Mouse (Mus musculus) layer of hippocampus, postnatal 10 days (tissue): ENCODE data around the gene Ccdc9. TPM values are rescaled to one million over a fixed set of nuclear protein-coding genes. Genes with fewer than 3 reads are reported as not detected.
"Not testable (repeated sequence)": the region's sequence is repeated elsewhere in the genome, so short reads cannot be mapped to it uniquely, and the experiment has no call there.

Experiments
- DNase-seq, 2 experiments: peaks; one replicate each; pipeline ENCODE4 v3.0.0; 2021; ENCODE audit warnings: low spot score in 2 of 2
- total RNA-seq, 2 experiments: library from RNA; stranded (reverse); gene quantifications; 2 replicates each; pipeline ENCODE4 v1.2.3; 2021

Ccdc9 gene
- total RNA-seq, 2 experiments from 2014 or later: 81.4 to 98.8 TPM

- DNase-seq: peak; percentile 83 to 88
Observed at GRCm38 (mm10) chr7:16273081-16273765, 13.4 kb downstream of the Ccdc9 start, which contains the start of gene Inafm1. Gene Inafm1 (minus strand): TSS chr7:16273617.

DNA sequence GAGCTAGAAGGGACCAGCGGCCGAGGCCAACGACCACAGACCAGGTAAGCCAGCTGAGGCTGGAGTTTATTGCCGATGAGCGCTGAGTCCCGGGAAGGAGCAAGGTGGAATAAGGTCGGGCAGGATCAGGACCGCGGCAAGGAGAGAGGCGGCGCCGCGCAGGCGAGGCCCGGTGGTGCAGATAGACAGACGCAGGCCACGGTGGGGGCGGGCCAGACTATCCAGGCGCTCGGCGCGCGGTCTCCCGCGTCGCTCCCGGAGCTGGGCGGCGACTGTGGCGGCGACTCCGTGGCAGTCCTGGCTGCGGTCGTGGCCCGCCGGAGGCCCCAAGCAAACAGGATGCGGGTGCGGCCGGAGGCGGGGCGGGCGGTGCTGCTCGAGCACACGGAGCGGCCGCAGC is 13.9 kb downstream of the Ccdc9 start:
- peak; percentile 59 to 74 for DNase-seq

- DNase-seq: no peak
Observed at GRCm38 (mm10) chr7:16271139-16271538, 15.5 kb downstream of the Ccdc9 start.

DNA sequence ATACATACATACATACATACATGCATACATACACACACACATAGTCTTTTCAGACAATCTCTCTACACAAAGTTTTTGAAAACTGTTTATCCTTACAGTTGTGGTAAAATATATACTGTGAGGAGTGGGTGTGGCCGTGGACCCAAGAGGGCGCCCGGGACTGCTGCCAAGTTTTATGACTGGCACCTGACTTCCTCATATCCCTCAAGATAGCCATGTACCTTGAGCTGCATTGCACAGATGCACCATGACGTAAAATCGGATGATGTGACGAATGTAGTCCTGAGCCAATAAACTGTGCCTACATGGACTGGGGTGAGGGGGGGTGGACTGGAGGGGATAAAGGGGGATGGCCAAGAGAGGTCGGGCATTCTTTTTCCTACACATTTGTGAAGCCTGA is 20.0 kb downstream of the Ccdc9 start:
- not testable (repeated sequence) for DNase-seq

DNA sequence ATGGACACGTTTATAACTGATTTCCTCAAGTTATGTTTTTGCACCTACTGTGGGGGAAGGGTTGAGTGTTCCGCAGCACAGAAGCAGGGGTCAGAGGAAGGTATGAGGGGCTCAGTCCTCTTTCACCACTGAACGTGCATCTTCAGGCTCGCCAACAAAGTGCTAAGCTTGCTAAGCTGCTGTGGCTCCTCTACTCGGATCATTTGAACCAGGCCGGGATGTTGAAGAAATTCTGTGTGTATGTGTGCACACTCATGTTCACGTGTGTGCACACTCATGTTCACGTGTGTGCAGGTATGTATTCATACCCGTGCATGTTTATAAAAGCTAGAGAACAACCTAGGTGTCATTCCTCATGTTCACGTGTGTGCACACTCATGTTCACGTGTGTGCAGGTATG is 20.7 kb downstream of the Ccdc9 start:
- DNase-seq: no peak

GRCm38 (mm10) chr7:16263843-16264242 is 22.8 kb downstream of the Ccdc9 start:
- DNase-seq: no peak

DNA sequence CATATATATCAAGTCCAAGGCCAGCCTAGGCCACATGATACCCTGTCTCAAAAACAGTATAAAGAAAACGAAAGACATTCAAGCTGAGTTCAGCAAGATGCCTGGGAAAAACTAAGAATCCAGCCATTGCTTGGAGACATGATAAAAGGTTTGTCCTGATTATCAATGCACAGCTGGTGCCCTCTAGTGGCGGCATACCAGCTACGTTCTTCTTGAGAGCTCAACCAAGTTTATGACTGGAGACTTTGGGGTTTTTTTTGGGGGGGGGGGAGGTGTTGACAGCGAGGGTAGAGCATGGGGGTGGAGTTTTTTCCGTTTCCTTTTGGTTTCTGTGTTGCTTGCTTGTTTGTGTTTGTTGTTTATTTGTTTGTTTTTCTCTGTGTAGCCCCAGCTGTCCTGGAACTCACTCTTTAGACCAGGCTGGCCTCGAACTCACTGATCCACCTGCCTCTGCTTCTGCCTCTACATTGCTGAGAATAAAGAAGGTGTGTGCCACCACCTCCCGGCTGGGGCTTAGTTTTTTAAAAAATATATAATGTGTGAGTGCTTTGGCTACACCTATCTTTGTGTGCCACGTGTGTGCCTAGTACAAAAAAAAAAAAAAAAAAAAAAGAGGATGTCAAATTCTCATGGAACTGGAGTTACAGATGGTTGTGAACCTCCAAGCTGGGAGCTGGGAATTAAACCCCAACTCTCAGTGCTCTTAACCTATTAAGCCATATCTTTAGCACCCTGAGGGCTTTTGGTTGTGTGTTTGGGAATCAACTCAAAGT is 23.4 kb downstream of the Ccdc9 start:
- DNase-seq: peak; percentile 78 to 79

DNA sequence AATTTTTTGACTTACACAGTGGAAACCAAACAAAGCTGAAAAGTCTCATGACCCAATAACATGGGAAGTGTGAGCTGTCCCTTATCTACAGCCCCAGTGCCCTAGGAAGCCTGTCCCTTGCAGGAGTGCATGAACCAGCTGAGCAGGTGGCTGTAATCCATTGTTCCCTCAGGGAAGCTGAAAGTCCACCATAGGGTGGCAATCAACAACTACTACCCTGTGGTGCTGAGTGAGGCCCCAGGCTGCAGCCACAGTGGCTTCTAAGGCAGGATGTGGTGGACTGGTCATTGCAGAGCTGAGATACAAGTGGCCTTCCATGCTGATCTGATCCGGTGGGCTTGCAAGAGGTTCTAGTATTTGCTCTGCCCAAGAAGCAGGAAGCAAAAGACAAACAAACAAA is 25.5 kb downstream of the Ccdc9 start:
- DNase-seq: no peak

DNA sequence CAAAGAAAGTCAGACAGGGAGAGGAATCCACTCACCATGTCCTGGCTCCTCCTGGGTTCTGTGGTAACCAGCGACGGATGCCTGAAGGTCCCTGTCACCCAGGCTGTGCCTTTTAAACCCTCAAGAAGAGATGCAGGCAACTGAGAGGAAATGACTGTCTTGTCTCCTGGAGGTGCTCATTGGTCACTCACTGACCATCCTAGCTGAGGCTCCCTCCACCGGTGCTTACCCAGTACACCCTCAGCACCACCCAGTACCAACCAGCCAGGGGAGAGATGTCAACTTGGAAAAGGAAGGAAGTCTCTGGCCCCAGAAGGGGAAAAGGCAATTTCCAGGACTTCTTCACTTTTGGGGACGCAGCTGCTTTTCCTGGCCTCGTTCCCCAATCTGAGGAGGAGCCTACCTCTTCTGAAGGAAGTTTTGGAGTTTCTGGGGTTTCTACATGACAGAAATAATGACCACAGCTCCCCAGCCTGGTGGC is 27.4 kb downstream of the Ccdc9 start, which contains the start of gene C5ar1:
Gene C5ar1 (minus strand): TSS at position 431 of the 481 bp plus-strand sequence.
- DNase-seq: no peak

DNA sequence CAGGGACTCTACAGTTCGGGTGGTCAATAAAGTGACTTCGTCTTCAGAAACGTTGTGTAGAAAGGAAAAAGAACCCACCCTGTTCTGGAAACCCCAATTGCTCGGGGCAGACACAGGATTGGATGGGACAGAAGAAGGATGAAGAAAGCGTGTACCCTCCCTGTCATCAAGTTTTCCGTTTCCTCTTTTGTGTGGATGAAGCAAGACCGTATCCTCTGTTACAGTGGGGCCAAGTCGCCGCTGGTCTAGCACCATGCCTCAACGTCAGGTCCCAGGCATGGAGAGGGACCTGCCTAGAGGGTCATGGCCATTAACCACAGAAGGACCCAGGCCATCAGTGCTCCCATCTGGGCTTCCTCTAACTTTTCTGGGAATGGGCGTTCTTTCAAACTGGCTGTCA is 28.8 kb downstream of the Ccdc9 start:
- no peak for DNase-seq

- DNase-seq: not testable (repeated sequence)
Observed at GRCm38 (mm10) chr7:16255963-16256362, 30.6 kb downstream of the Ccdc9 start.

DNA sequence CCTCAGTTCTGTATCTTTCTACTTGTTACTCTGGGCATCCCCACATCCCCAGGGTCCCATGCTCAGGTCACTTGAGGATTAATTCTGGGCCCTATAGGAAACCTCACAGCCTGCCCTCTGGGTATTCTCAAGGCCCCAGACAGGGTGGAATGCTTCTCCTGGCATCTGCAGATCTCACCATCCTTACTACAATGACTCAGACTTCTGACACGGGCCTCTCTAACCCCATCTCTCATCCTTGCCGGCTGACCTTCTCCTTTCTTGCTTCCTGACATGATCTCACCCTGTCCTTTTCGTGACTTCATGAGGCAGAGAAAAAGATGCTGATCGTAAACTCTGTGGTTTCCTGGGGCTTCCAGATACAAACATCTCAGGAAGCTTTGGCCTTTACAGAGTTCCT is 32.4 kb downstream of the Ccdc9 start:
- DNase-seq: no peak

DNA sequence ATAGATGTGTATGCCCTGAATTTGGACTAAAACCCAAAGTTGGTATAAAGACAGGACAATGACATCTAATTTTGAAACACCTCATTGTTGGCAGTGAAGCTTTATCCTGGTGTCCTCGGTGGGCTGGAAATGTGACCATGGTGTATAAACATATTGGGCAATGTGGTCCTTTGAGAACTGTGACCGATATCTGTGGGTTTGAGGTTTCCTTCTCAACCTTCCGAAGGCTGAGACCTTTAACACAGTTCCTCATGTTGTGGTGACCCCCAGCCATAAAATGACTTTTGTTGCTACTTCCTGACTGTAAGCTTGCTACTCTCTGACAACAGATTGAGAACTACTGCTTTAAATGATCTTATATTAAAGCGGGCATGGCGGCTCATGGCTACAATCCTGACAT is 35.9 kb downstream of the Ccdc9 start:
- no peak for DNase-seq

DNA sequence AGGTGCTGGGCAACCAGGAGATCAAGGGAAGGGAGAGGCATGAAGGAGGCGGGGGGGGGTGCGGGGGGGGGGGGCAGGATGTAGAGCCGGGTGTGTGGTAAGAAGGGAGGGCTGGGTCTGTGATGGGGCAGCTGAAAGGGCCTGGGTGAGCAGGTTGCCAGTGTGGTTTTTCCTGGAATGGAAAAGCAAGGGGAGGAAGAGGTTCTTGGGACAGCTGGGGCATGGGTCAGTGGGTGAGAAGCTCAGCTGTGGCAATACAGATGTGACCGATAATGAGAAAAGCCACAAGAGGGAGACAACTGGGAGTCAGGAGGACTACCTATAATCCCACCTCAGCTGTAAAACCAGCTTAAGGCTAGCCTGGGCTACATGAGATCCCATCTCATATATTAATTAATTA is 40.6 kb downstream of the Ccdc9 start:
- DNase-seq: no peak

- no peak for DNase-seq
Observed at GRCm38 (mm10) chr7:16244067-16244466, 42.5 kb downstream of the Ccdc9 start, which contains the start of gene C5ar2. Gene C5ar2 (minus strand): TSS chr7:16244154.

GRCm38 (mm10) chr7:16242198-16242597 is 44.4 kb downstream of the Ccdc9 start:
- DNase-seq: no peak

GRCm38 (mm10) chr7:16241787-16242186 is 44.8 kb downstream of the Ccdc9 start:
- DNase-seq: no peak

DNA sequence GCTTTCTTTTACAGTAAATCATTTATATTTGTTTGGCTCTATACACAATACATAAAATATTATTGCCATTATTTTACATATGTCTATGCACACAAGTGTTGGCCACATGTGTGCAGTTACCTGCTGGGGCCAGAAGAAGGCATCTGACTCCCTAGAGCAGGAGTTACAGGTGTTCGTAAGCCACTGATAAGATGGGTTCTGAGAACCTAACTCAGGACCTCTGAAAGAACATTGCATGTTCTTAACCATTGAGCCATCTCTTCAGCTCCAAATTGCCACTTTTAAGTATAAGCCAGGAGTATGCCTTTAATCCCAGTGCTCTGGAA is 45.7 kb downstream of the Ccdc9 start:
- DNase-seq: no peak

GRCm38 (mm10) chr7:16240281-16240977 is 46.2 kb downstream of the Ccdc9 start:
- DNase-seq: no peak

GRCm38 (mm10) chr7:16239554-16239997 is 47.0 kb downstream of the Ccdc9 start:
- DNase-seq: no peak

- no peak for DNase-seq
Observed at GRCm38 (mm10) chr7:16229869-16230268, 56.7 kb downstream of the Ccdc9 start.
